Mouse (Mus musculus) heart, embryonic 14.5 days (tissue): ENCODE measurements around the gene Msh5. TPM values are rescaled to one million over a fixed set of nuclear protein-coding genes. Genes with fewer than 3 reads are reported as not detected.

ENCODE experiments used
- ATAC-seq: fragments of 200-750 bp; cut with Nextera tagmentation; 2 replicates; pipeline ENCODE4 v1.8.0; 2017; ENCODE audit warnings: low read depth, moderate TSS enrichment; ENCODE audit not compliant: insufficient number of reproducible peaks, insufficient read depth, low FRiP score
- H3K27ac ChIP-seq, 2 experiments: fragments of 200-500 bp in 1 of 2; fragments of 300-500 bp in 1 of 2; sonication (generic) in 1 of 2; replicated peaks in 1 of 2; 2 replicates each; pipeline ENCODE4 v1.5.1; 2012 to 2014; ENCODE audit warnings: low read depth in 2 of 2, low read length in 2 of 2, control low read depth in 1 of 2, mild to moderate bottlenecking in 1 of 2, mixed read lengths in 1 of 2; ENCODE audit not compliant: control insufficient read depth in 1 of 2, insufficient read depth in 1 of 2
- H3K27me3 ChIP-seq: fragments of 300-500 bp; sonication (generic); 2 replicates; pipeline ENCODE4 v1.6.1; 2014; ENCODE audit warnings: mild to moderate bottlenecking, low read length, control low read depth; ENCODE audit not compliant: control insufficient read depth, insufficient read depth
- H3K36me3 ChIP-seq: fragments of 300-500 bp; sonication (generic); 2 replicates; pipeline ENCODE4 v1.6.1; 2014; ENCODE audit warnings: mild to moderate bottlenecking, control low read depth, low read length, mixed read lengths; ENCODE audit not compliant: control insufficient read depth, insufficient read depth
- H3K4me1 ChIP-seq, 2 experiments: fragments of 200-500 bp in 1 of 2; fragments of 300-500 bp in 1 of 2; sonication (generic) in 1 of 2; 2 replicates each; pipeline ENCODE4 v1.6.1; 2012 to 2014; ENCODE audit warnings: low read length in 2 of 2, control low read depth in 1 of 2, mixed read lengths in 1 of 2; ENCODE audit not compliant: control insufficient read depth in 2 of 2, insufficient read depth in 2 of 2
- H3K4me2 ChIP-seq: fragments of 300-500 bp; sonication (generic); 2 replicates; pipeline ENCODE4 v1.6.1; 2014; ENCODE audit warnings: mild to moderate bottlenecking, low read length
- H3K4me3 ChIP-seq, 2 experiments: fragments of 200-500 bp in 1 of 2; fragments of 300-500 bp in 1 of 2; sonication (generic) in 1 of 2; 2 replicates each; pipeline ENCODE4 v1.5.1; 2012 to 2014; ENCODE audit warnings: low read length in 2 of 2, mild to moderate bottlenecking in 2 of 2, control low read depth in 1 of 2, low read depth in 1 of 2, moderate library complexity in 1 of 2; ENCODE audit not compliant: control insufficient read depth in 1 of 2, insufficient read depth in 1 of 2
- H3K9ac ChIP-seq: fragments of 300-500 bp; sonication (generic); 2 replicates; pipeline ENCODE4 v1.6.1; 2014; ENCODE audit warnings: mild to moderate bottlenecking, low read length
- H3K9me3 ChIP-seq: fragments of 300-500 bp; sonication (generic); 2 replicates; pipeline ENCODE4 v1.6.1; 2016; ENCODE audit warnings: low read length, control low read depth; ENCODE audit not compliant: control insufficient read depth
- WGBS: fragments of 180-500 bp; shearing (Covaris S2); extraction: QIAGEN DNeasy Blood & Tissue Kit; methylation state at CpG from one replicate; pipeline ENCODE4 v1.1.7; 2014; 5-methylcytosine and 5-hydroxymethylcytosine counted together
- polyA plus RNA-seq: library from polyadenylated mRNA; unstranded; fragments of >200 nt; fragmentation: Nextera tagmentation; extraction: Ambion mirVana; gene quantifications from 2 replicates; pipeline ENCODE4 v1.2.1, GENCODE M21; 2014

The Msh5 gene
- 2.6 and 3.5 TPM in 2 replicates for polyA plus RNA-seq

DNA sequence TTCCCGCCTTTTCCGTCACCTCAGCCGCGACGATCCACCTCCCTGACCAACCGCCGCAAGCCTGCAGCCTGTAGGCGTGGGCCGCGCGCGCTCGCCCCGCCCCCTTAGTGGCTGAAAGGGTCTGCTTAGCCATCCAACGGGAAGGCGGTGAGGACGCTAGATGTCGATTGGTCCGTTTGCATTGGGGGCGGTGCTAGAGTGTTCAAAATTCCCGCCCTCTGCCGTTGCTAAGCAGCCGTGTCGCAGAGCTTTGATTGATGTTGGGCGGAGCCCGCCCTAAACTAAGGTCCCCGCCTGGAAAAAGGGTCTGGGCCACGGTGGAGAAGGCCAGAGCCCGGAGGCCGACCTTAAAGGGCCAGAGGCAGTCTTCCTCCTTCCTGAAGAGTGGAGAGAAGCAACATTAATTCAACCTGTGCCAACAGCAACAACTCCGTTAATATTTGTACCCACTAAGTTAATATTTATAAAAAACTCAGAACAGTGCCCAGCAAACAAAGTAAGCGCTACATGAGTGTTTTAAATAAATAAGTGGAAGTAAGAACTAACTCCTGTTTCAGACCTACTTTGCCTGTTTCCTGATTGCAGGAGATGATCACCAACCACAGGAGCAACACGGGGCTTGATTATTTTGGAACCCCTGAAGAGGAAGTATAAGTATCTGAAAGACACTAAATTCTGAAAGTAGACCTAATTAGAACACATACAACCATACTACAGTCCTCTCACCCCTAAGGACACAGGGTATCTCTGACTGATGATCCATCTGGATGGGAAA is at the start of gene Msh5:
Gene Msh5, minus strand, starts transcription at position 65 of the 775 bp plus-strand sequence.
- Histone ChIP-seq H3K9me3 (no peaks in the 10 kb centered on the region), H3K4me3 (peak within 1 kb of the TSS; percentile 47 to 65), H3K4me2 (peak within 1 kb of the TSS; percentile 99), H3K9ac (peak within 1 kb of the TSS; percentile 94), H3K4me1 (peaks cover 24 to 51% of the 10 kb centered on the region in 2 experiments), H3K27me3 (no peaks in the 10 kb centered on the region), H3K36me3 (no peaks in the 10 kb centered on the region), H3K27ac (peak within 1 kb of the TSS; percentile 87 to 99)
- 3% methylated on average over 33 of the region's 33 CpGs for WGBS
- ATAC-seq = peak; percentile 92

DNA sequence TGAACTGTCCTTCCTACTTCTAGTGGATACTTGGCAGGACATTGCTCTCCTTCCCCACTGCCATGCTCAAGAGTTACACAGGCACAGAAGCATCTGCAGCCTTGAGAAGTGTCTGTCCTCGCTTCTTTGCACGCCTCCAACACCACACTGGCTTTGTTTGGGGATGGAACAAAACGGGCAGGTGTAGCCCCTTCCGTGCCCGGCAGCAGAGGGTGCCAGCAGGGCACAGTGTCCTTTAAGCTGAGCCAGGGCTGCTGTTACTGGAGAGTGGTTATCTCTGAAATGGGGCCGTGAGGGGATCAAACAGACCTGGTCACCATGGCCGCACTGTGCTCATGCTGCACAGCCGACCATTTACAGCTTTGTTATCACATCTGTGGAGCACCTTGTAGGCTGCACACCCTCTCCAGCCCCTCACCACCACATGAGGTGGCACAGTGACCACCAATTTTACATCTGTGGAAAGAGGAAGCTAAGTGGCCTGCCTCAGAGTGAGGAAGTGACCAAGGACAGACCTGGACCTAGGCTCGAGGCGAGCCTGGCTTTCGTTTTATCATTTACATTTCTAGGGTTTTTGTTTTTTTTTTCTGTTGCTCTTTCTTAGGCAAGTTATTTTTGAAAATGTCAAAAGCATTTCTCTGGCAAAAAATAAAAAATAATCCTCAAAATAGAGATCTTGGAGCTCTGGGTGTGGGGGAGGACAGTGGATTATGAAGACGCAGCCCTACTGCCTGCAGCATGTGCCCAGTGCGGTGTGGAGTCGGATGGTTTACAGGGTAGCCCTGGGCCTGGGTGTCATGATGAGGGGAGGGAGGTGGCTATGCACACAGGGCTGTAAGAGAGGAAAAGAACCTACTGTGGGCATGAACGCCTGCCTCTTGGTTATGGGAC is 48.2 kb upstream of the Msh5 start:
- peaks cover 84% of the 10 kb centered on the region for H3K36me3 ChIP-seq
- no peak overlapping the region for H3K4me3 ChIP-seq
- no peak overlapping the region for H3K9ac ChIP-seq
- no peaks in the 10 kb centered on the region for H3K27me3 ChIP-seq
- no peak overlapping the region for H3K27ac ChIP-seq
- no peak for ATAC-seq
- 71% methylated on average over 15 of the region's 15 CpGs for WGBS
- no peaks in the 10 kb centered on the region for H3K9me3 ChIP-seq
- H3K4me2 ChIP-seq = no peak overlapping the region
- peaks cover 5 to 10% of the 10 kb centered on the region in 2 experiments for H3K4me1 ChIP-seq

DNA sequence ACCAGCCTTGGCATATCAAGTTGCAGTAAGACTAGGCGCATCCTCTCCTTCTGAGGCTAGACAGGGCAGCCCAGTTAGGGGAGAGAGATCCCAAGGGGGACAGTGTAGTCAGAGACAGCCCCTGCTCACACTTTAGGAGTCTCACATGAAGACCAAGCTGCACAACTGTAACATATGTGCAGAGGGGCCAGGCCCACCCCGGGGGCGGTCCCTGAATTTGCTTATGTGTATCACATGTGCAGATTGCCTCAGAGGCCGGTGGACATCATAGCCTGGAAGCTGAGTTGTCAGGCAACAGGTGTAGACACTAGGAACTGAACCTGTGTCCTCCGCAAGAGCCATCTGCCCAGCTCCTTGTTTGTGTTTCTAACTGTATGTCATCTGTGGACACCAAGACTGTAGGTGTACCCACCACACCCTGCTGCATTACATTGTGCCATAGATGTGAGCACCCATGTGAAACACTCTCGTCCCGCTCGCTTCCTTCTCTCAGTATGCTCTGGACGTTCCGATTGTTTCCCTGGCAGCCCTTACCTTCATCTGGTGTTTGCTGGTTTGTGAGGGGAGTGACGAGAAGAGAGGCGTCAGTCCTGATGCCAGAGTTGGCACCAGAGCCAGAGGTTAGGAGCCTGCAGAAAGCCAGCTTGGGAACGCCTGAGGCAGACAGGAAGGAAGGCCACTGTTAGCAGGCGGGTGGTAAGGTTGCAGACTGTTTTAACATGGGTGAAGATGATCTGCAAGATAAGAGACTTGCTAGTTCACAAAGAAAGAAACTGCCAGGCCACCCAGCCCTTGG is 46.1 kb upstream of the Msh5 start:
- no peaks in the 10 kb centered on the region for H3K27me3 ChIP-seq
- no peak overlapping the region for H3K27ac ChIP-seq
- no peak for ATAC-seq
- H3K4me1 ChIP-seq = peaks cover 5 to 10% of the 10 kb centered on the region in 2 experiments
- H3K4me3 ChIP-seq = no peak overlapping the region
- H3K36me3 ChIP-seq = peaks cover 64% of the 10 kb centered on the region
- WGBS = 90% methylated on average over 14 of the region's 14 CpGs
- H3K9me3 ChIP-seq = no peaks in the 10 kb centered on the region
- H3K4me2 ChIP-seq = no peak overlapping the region
- no peak overlapping the region for H3K9ac ChIP-seq

DNA sequence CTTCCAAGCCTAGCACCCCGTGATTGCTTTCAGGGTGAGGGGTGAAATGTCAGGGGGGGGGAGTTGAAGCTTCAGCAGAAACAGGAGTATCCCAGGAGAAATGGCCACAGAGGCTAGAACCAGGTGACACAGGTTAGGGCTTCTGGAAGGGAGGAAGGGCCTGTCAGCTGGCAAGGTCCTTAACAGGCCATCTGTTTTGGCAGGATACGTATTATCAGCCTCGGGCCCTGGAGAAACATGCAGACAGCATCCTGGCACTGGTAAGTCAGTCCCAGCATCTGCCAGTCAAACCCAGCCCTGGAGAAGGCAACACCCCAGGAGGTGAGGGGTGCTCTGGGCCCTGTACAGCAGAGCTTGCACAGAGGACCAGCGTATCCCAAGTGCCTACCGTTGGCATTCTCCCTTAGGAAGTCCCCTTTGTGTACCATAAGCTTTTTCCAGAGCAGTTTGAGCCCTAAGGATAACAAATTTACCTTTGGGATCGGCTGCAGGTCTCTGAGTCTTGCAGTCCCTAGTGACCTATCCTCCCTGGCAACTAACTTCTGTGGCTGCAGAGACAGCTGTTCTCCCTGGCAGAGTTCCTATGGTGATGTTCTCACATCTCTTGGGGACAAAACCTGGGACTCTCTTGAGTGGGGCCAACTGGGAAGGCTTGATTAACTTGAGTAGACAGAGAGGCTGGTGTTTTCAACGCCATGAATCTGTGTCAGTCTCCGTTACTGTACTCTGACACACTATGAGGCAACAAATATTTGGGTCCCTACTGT is 43.8 kb upstream of the Msh5 start:
- H3K4me1 ChIP-seq = peaks cover 5 to 10% of the 10 kb centered on the region in 2 experiments
- 60% methylated on average over 8 of the region's 8 CpGs for WGBS
- ATAC-seq = no peak
- no peaks in the 10 kb centered on the region for H3K9me3 ChIP-seq
- H3K36me3 ChIP-seq = peaks cover 42% of the 10 kb centered on the region
- peak overlapping the region; percentile 57 to 74; a peak in 3 of 4 replicates for H3K4me3 ChIP-seq
- H3K9ac ChIP-seq = peak overlapping the region; percentile 79
- peak overlapping the region; percentile 0 to 87; a peak in 2 of 4 replicates for H3K27ac ChIP-seq
- no peaks in the 10 kb centered on the region for H3K27me3 ChIP-seq
- H3K4me2 ChIP-seq = peak overlapping the region; percentile 72

DNA sequence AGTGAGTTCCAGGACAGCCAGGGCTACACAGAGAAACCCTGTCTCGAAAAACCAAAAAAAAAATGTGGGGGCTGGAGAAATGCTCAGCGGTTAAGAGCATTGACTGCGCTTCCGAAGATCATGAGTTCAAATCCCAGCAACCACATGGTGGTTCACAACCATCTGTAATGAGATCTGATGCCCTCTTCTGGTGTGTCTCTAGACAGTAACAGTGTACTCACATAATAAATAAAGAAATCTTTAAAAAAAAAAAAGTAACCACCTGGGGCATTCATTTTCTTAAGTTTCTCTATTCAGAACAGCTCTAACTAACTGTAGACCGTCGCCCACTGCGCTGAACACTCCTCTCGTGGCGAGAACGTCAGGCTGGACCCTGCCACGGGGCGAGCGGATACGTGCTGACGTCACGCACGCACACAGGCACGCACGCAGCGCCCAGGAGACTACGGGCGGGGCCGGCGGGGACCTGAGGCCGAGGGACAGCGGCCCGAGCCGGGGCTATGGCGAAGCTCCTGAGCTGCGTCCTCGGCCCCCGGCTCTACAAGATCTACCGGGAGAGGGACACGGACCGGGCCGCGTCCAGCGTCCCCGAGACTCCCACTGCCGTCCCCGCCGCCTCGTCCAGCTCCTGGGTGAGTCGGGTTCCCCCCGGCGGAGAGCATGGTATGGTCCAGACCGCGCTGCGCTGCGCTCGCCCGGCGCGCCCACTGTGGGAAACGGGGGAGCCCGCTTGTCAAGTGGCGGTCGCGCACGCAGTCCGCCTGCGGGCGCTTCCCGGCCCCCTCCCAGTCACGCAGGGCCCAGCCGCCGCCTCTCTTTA is 42.5 kb upstream of the Msh5 start, which contains the start of gene Abhd16a:
Gene Abhd16a, plus strand, starts transcription at position 439 of the 820 bp plus-strand sequence.
- Histone ChIP-seq H3K27me3 (no peaks in the 10 kb centered on the region), H3K36me3 (peaks cover 29% of the 10 kb centered on the region), H3K9ac (peak within 1 kb of the TSS; percentile 79), H3K9me3 (no peaks in the 10 kb centered on the region), H3K27ac (peak within 1 kb of the TSS; percentile 87 to 97), H3K4me3 (peak within 1 kb of the TSS; percentile 57 to 74), H3K4me2 (peak within 1 kb of the TSS; percentile 72), H3K4me1 (peaks cover 5 to 10% of the 10 kb centered on the region in 2 experiments)
- 3% methylated on average over 64 of the region's 67 CpGs for WGBS
- peak; percentile 94 for ATAC-seq

DNA sequence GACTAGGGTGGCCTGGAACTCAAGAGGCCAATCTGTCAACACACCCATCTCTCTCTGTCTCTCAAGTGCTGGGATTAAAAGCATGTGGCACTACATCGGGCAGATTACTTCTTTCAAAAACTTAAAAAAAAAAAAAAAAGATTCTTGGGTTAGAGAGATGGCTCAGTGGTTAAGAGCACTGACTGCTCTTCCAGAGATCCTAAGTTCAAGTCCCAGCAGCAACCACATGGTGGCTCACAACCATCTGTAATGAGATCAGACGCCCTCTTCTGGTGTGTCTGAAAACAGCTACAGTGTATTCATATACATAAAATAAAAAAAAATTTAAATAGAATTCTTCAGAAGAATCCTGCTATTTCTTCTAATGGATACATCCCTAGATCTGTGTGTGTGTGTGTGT is 41.6 kb upstream of the Msh5 start:
- Histone ChIP-seq H3K27ac (no peak overlapping the region), H3K4me1 (peaks cover 5 to 10% of the 10 kb centered on the region in 2 experiments), H3K4me2 (no peak overlapping the region), H3K9me3 (no peaks in the 10 kb centered on the region), H3K9ac (no peak overlapping the region), H3K27me3 (no peaks in the 10 kb centered on the region), H3K36me3 (peaks cover 21% of the 10 kb centered on the region), H3K4me3 (no peak overlapping the region)
- 27% methylated on average over 2 of the region's 2 CpGs for WGBS
- ATAC-seq = no peak
